Mouse (Mus musculus) stomach, embryonic 14.5 days (tissue): ENCODE results near the gene Mprip. TPM values are rescaled to one million over a fixed set of nuclear protein-coding genes. Genes with fewer than 3 reads are reported as not detected.

Experiments
- ATAC-seq: fragments of 200-750 bp; cut with Nextera tagmentation; 2 replicates; pipeline ENCODE4 v1.8.0; 2017; ENCODE audit warnings: low read depth, moderate TSS enrichment; ENCODE audit not compliant: insufficient number of reproducible peaks, insufficient read depth, low FRiP score
- H3K27ac ChIP-seq: fragments of 300-500 bp; sonication (generic); 2 replicates; pipeline ENCODE4 v1.5.1; 2014; ENCODE audit warnings: mild to moderate bottlenecking, low read length, moderate library complexity, mixed read lengths
- H3K27me3 ChIP-seq: fragments of 300-500 bp; sonication (generic); 2 replicates; pipeline ENCODE4 v1.6.1; 2014; ENCODE audit warnings: low read length, control low read depth, mixed read lengths; ENCODE audit not compliant: control insufficient read depth, insufficient read depth
- H3K36me3 ChIP-seq: fragments of 300-500 bp; sonication (generic); 2 replicates; pipeline ENCODE4 v1.6.1; 2014; ENCODE audit warnings: mild to moderate bottlenecking, control low read depth, low read length, moderate library complexity, mixed read lengths; ENCODE audit not compliant: control insufficient read depth, insufficient read depth
- H3K4me1 ChIP-seq: fragments of 300-500 bp; sonication (generic); 2 replicates; pipeline ENCODE4 v1.6.1; 2014; ENCODE audit warnings: low read length, control low read depth, mixed read lengths; ENCODE audit not compliant: control insufficient read depth, insufficient read depth
- H3K4me2 ChIP-seq: fragments of 300-500 bp; sonication (generic); replicated peaks from 2 replicates; pipeline ENCODE4 v1.6.1; 2014; ENCODE audit warnings: low read depth, low read length, control low read depth
- H3K4me3 ChIP-seq: fragments of 300-500 bp; sonication (generic); 2 replicates; pipeline ENCODE4 v1.5.1; 2014; ENCODE audit warnings: low read depth, low read length, control low read depth
- H3K9ac ChIP-seq: fragments of 300-500 bp; sonication (generic); replicated peaks from 2 replicates; pipeline ENCODE4 v1.6.1; 2014; ENCODE audit warnings: low read depth, mild to moderate bottlenecking, control low read depth, low read length, moderate library complexity, mixed read lengths
- H3K9me3 ChIP-seq: fragments of 300-500 bp; sonication (generic); 2 replicates; pipeline ENCODE4 v1.6.1; 2016; ENCODE audit warnings: low read depth, low read length, control low read depth; ENCODE audit not compliant: control insufficient read depth
- WGBS: fragments of 180-500 bp; shearing (Covaris S2); extraction: QIAGEN DNeasy Blood & Tissue Kit; methylation state at CpG from one replicate; pipeline ENCODE4 v1.1.7; 2014; 5-methylcytosine and 5-hydroxymethylcytosine counted together
- polyA plus RNA-seq: library from polyadenylated mRNA; unstranded; fragments of >200 nt; fragmentation: Nextera tagmentation; extraction: Ambion mirVana; gene quantifications from 2 replicates; pipeline ENCODE4 v1.2.1, GENCODE M21; 2014

Mprip gene
- polyA plus RNA-seq, 1 experiment from 2014 or later, result 68.8 TPM

DNA sequence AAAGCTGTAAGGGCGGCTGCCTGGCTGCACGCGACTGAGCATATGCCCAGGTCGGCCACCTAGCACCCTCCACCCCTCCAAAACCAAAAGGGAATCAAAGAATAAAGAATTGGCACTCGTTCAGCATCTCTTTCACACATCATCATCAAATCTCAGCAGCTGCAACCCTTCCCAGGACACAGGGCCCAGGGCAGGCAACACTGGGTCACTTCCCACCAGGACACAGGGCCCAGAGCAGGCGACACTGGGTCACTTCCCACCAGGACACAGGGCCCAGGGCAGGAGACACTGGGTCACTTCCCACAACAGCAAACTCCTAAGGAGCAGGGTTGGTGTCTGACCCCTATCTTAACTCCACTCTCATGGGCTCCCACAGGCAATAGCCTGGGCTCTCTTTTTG is 132.3 kb downstream of the Mprip start:
- Histone ChIP-seq H3K4me1 (no peaks in the 10 kb centered on the region), H3K9ac (no peak overlapping the region), H3K4me3 (no peak overlapping the region), H3K9me3 (no peaks in the 10 kb centered on the region), H3K27me3 (no peaks in the 10 kb centered on the region), H3K27ac (no peak overlapping the region), H3K36me3 (peaks cover 53% of the 10 kb centered on the region), H3K4me2 (no peak overlapping the region)
- ATAC-seq, result no peak
- WGBS, result 88% methylated on average over 6 of the region's 6 CpGs

DNA sequence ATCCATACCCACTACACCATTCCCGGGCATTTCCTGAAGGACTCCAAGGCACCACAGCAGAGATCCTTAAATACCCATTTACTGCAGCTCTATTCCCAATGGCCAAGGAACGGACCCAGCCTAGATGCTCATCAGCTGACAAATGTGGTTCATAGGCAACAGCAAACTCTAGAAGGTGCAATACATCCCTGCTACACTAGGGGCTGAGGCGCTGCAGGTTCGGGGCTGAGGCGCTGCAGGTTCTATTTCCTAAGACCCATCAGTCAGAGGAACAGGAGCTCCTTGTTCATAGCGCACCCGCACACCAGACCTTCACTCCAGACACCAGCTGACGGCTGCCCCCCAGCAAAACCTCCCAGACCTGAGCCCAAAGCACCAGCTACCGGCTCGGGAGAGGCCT is 139.3 kb downstream of the Mprip start:
- Histone ChIP-seq H3K27me3 (no peaks in the 10 kb centered on the region), H3K4me2 (no peak overlapping the region), H3K27ac (no peak overlapping the region), H3K9me3 (no peaks in the 10 kb centered on the region), H3K9ac (no peak overlapping the region), H3K4me1 (no peaks in the 10 kb centered on the region), H3K36me3 (peaks cover 76% of the 10 kb centered on the region), H3K4me3 (no peak overlapping the region)
- WGBS, result 89% methylated on average over 10 of the region's 10 CpGs
- no peak for ATAC-seq

DNA sequence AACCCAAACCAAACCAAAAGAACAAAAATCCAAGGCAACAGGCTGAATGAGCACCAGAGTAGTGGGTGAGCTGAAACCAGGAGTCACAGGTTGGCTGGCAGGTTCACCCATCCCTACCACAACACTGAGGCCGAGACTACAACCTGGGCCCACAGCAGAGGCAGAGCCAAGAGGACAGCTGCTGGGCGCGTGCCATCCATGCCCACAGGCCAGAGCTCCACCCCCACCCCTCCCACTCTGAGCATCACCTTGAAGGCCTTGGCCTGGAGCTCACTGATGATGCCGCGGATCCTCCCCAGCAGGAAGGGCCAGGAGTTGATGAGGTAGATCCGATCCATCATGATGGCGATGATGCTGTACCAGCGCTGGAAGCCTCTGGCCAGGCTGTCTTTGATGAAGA is 140.8 kb downstream of the Mprip start:
- no peak overlapping the region for H3K4me2 ChIP-seq
- no peak for ATAC-seq
- H3K4me3 ChIP-seq, result no peak overlapping the region
- no peaks in the 10 kb centered on the region for H3K4me1 ChIP-seq
- 95% methylated on average over 8 of the region's 8 CpGs for WGBS
- H3K27ac ChIP-seq, result no peak overlapping the region
- H3K9me3 ChIP-seq, result no peaks in the 10 kb centered on the region
- H3K36me3 ChIP-seq, result peaks cover 85% of the 10 kb centered on the region
- H3K9ac ChIP-seq, result no peak overlapping the region
- H3K27me3 ChIP-seq, result no peaks in the 10 kb centered on the region

DNA sequence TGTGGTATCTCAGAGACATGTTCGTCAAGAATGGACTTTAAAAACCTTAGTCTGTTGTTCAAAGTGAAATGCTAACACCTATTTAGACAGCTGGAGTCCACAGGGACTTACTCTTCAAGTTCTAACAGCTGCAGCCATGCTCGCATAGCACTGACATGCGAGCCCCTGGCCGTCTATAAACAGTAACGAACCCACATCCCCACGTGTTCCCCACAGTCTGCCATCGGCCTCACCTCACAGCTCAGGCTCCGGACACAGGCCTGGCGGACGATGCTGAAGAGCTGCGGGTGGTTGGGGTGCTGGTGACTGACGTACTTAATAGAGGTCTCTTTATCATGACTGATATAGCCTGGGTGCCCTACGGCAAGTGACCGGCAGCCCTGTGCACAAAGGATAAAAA is 142.4 kb downstream of the Mprip start:
- Histone ChIP-seq H3K27ac (no peak overlapping the region), H3K4me1 (peaks cover 2% of the 10 kb centered on the region), H3K4me2 (no peak overlapping the region), H3K36me3 (peaks cover 80% of the 10 kb centered on the region), H3K4me3 (no peak overlapping the region), H3K27me3 (no peaks in the 10 kb centered on the region), H3K9me3 (no peaks in the 10 kb centered on the region), H3K9ac (no peak overlapping the region)
- 89% methylated on average over 14 of the region's 14 CpGs for WGBS
- no peak for ATAC-seq

DNA sequence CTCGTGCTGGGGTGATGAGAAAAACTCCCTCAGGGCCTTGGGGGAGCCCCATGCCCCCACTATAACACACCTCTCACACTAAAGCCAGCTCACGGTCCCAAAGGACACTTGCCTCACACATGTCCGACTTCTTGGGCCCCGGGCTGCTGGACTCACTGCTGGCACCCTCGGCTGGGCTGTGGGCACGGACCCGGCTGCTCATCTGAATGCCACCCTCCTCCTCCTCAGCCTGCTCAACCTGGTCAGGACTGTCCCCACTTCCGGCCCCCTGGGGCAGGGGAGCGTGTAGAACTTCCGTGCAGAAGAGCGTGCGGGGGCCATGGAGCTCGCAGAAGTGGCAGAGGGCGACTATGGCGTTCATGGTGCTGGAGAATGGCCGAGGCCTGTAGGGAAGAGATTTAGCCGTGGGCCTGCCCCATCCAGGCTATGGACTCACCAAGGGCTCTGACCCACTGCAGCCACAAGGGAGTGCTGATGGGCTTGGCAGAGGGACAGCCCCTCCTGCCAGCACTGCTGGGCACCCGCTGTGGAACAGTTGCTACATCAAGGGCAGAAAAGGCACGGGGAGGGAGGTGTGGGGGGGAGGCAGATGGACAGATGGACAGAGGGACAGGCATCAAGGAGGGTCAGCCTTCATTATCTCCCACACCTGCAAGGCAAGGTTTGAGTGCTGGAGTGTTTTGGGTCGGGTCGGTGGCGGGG is 143.5 kb downstream of the Mprip start:
- H3K9me3 ChIP-seq, result no peaks in the 10 kb centered on the region
- H3K4me1 ChIP-seq, result peaks cover 6% of the 10 kb centered on the region
- no peak overlapping the region for H3K4me2 ChIP-seq
- no peak overlapping the region for H3K9ac ChIP-seq
- no peaks in the 10 kb centered on the region for H3K27me3 ChIP-seq
- 92% methylated on average over 22 of the region's 22 CpGs for WGBS
- H3K27ac ChIP-seq, result no peak overlapping the region
- no peak overlapping the region for H3K4me3 ChIP-seq
- no peak for ATAC-seq
- H3K36me3 ChIP-seq, result peaks cover 70% of the 10 kb centered on the region

DNA sequence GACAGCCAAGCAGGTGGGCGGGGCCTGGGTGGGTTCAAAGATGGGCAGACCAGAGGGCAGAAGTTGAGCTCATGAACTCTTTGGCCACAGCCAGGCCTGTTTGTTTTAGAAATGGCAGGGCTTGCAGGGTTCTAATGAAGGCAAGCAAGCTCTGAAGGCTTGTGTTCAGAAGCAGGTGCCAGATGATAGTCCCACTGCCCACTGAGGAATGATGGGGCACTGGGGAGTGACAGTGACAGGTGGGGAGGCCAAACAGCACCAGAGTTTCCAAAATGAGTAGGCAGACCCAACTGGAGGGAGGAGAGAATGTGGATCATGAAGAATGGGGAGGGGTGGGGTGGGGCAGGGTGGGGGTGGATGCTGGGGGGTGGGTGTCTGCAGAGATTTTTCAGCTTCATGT is 144.2 kb downstream of the Mprip start:
- no peak for ATAC-seq
- Histone ChIP-seq H3K9ac (no peak overlapping the region), H3K9me3 (no peaks in the 10 kb centered on the region), H3K27ac (no peak overlapping the region), H3K4me3 (no peak overlapping the region), H3K27me3 (no peaks in the 10 kb centered on the region), H3K36me3 (peaks cover 64% of the 10 kb centered on the region), H3K4me1 (peaks cover 6% of the 10 kb centered on the region), H3K4me2 (no peak overlapping the region)
- WGBS, result 100% methylated on average over 1 of the region's 1 CpGs

DNA sequence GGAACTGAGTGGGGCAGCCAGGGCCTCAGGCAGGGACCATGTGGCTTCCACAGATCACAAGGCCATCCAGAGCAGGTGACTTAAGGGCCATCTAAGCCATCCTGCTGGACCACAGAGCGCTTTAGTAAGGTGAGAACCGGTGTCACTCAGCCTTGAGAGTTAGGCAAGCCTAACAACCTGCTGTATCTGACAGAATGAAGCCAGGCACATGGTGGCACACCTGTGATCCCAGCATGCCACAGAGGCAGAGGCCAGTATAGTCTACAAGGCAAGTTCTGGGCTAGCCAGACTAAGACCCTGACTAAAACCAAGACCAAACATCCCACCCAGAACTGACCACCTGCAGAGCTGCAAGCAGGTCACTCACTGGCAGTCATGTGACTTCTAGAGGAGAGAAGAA is 144.6 kb downstream of the Mprip start:
- no peak for ATAC-seq
- H3K9ac ChIP-seq, result no peak overlapping the region
- no peak overlapping the region for H3K4me3 ChIP-seq
- no peak overlapping the region for H3K4me2 ChIP-seq
- no peak overlapping the region for H3K27ac ChIP-seq
- peaks cover 7% of the 10 kb centered on the region for H3K4me1 ChIP-seq
- peaks cover 60% of the 10 kb centered on the region for H3K36me3 ChIP-seq
- no peaks in the 10 kb centered on the region for H3K27me3 ChIP-seq
- no peaks in the 10 kb centered on the region for H3K9me3 ChIP-seq
- 81% methylated on average over 2 of the region's 2 CpGs for WGBS

DNA sequence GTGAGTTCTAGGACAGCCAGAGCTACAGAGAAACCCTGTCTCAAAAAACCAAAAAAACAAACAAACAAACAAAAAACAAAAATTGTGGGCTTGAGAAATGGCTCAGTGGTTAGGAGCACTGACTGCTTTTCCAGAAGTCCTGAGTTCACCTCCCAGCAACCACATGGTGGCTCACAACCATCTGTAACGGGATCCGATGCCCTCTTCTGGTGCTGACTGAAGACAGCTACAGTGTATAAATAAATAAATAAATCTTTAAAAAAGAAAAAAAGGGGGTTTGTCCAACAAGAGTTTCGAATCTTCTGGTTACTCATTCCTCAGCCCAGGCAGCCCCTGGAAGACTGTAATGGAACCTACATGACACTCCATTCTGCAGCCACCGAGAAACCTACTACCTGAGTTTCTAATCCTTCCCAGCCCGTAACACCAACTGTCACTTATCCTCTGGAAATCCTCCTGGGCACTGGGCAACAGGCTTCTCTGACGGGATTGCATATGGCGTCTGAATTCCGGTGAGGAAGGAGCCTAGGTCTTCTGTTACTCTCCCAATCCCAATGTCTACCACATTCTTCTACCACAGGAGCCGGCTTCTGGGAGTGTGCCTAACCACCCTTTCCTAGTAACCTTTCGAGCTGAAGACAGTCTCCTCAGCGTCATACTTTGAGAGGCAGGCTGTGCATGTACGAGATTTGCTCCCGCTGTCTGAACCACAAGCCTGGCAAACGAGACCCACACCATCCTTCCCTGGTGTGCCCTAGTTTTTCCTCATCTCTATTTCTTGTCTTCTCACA is 147.3 kb downstream of the Mprip start:
- H3K9ac ChIP-seq, result peak overlapping the region; percentile 81; the same call in 1 of the 2 replicates
- peak overlapping the region; percentile 68 for H3K4me3 ChIP-seq
- H3K4me1 ChIP-seq, result peaks cover 15% of the 10 kb centered on the region
- H3K27ac ChIP-seq, result no peak overlapping the region
- peak overlapping the region; percentile 80 for H3K4me2 ChIP-seq
- no peaks in the 10 kb centered on the region for H3K9me3 ChIP-seq
- H3K36me3 ChIP-seq, result peaks cover 37% of the 10 kb centered on the region
- H3K27me3 ChIP-seq, result no peaks in the 10 kb centered on the region
- ATAC-seq, result no peak
- WGBS, result 65% methylated on average over 14 of the region's 14 CpGs
